Mouse (Mus musculus): ENCODE data around the gene Tbcc.

DNA sequence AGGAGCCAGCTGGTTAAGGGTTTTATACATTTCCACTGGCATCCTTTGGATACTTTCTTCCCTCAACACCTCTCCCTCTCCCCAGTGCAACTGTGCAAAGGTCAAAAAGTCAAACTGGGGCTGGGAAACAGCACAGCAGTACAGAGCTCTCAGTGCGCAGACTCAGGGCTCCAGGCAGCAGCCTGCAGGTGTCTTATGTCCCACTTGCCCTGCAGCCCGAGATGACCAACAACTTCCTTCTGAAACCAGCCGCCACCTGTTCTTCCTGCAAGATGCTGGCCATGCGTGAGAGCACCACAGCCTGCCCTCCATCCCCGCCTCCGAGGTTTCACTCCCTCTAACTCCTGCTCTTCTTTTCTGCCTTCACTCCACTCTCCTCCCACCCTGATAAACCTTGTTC, 37.8 kb upstream of the Tbcc start:
- no peak for TF ChIP-seq CTCF (IDR thresholded peaks at IDR 0.05)
- no peak for TF ChIP-seq EP300 (IDR thresholded peaks at IDR 0.05)
